Mouse (Mus musculus) effector memory CD4-positive, alpha-beta T cell, adult 7 months (primary cell): ENCODE data around the gene Dynll2. TPM values are rescaled to one million over a fixed set of nuclear protein-coding genes. Genes with fewer than 3 reads are reported as not detected.

Source experiments
- polyA plus RNA-seq: library from polyadenylated mRNA; unstranded; fragments of 100-300 nt; shearing (Covaris generic); gene quantifications from one replicate; pipeline ENCODE4 v1.2.1, GENCODE M21; 2017

Dynll2 gene
- polyA plus RNA-seq: 15.7 TPM

GRCm38 (mm10) chr11:87986831-87987793 is at the start of gene Dynll2:
Gene Dynll2 (minus strand): TSS chr11:87987533.

Other genes with a start within 250 kb of the Dynll2 start
- 541 TPM for gene Supt4a, start 250.0 kb downstream of the Dynll2 start, polyA plus RNA-seq
- gene Tspoap1, start 227.0 kb downstream of the Dynll2 start, polyA plus RNA-seq: 1.3 TPM
- gene Mpo, start 194.0 kb downstream of the Dynll2 start, polyA plus RNA-seq: 0.21 TPM
- not detected for gene Lpo, start 159.2 kb downstream of the Dynll2 start, polyA plus RNA-seq
- 11.4 TPM for gene Mks1, start 134.3 kb downstream of the Dynll2 start, polyA plus RNA-seq
- not detected for gene Epx, start 112.0 kb downstream of the Dynll2 start, polyA plus RNA-seq
- gene Olfr462, start 95.3 kb downstream of the Dynll2 start, polyA plus RNA-seq: not detected
- gene Olfr463, start 90.1 kb downstream of the Dynll2 start, polyA plus RNA-seq: not detected
- gene Olfr464, start 66.6 kb downstream of the Dynll2 start, polyA plus RNA-seq: 0.33 TPM
- gene Srsf1, start 59.8 kb upstream of the Dynll2 start, polyA plus RNA-seq: 196 TPM
- 59.1 TPM for gene Vezf1, start 80.7 kb upstream of the Dynll2 start, polyA plus RNA-seq
- gene Cuedc1, start 110.5 kb upstream of the Dynll2 start, polyA plus RNA-seq: 0.89 TPM
- 53.3 TPM for gene Mrps23, start 216.9 kb upstream of the Dynll2 start, polyA plus RNA-seq